Mouse (Mus musculus): Measurements from ENCODE around the gene Dock8. TPM values are rescaled to one million over a fixed set of nuclear protein-coding genes. Genes with fewer than 3 reads are reported as not detected.

Dock8 gene
- polyA plus RNA-seq, 2 experiments: 4.8 to 8.3 TPM

GRCm38 (mm10) chr19:25133959-25134358 is 134.6 kb downstream of the Dock8 start:
- H3K4me1 ChIP-seq (ENCODE audit: control insufficient read depth, insufficient read depth, low read length): no peaks in the 10 kb centered on the region
- DNase-seq (ENCODE audit: low spot score) (no peak), ATAC-seq (ENCODE audit: low FRiP score, low read depth) (no peak)
- H3K9me3 ChIP-seq (ENCODE audit: control insufficient read depth, low read length): no peaks in the 10 kb centered on the region
- no peak overlapping the region for H3K9ac ChIP-seq (ENCODE audit: low read depth, low read length, severe bottlenecking)
- H3K27ac ChIP-seq (replicated peaks; ENCODE audit: low read depth, low read length): no peak overlapping the region
- no peak for TF ChIP-seq POLR2A (IDR thresholded peaks at IDR 0.05; ENCODE audit: borderline replicate concordance, extremely low read depth, insufficient read depth, insufficient read length)
- H3K27me3 ChIP-seq (ENCODE audit: control insufficient read depth, insufficient read depth, low read length): no peaks in the 10 kb centered on the region
- no peak overlapping the region for H3K4me3 ChIP-seq (replicated peaks; ENCODE audit: low read length)
- no peak overlapping the region for H3K4me2 ChIP-seq (replicated peaks; ENCODE audit: low read depth, low read length, severe bottlenecking)
- H3K36me3 ChIP-seq (ENCODE audit: control insufficient read depth, insufficient read depth, low read length): no peaks in the 10 kb centered on the region
- WGBS: 76% methylated on average over 2 of the region's 2 CpGs

GRCm38 (mm10) chr19:25136171-25136570 is 136.8 kb downstream of the Dock8 start:
- H3K9ac ChIP-seq (ENCODE audit: low read depth, low read length, severe bottlenecking): no peak overlapping the region
- 77% methylated on average over 1 of the region's 1 CpGs for WGBS
- ATAC-seq (ENCODE audit: low FRiP score, low read depth): no peak
- H3K9me3 ChIP-seq (ENCODE audit: control insufficient read depth, low read length): no peaks in the 10 kb centered on the region
- H3K4me3 ChIP-seq (replicated peaks; ENCODE audit: low read length): no peak overlapping the region
- no peaks in the 10 kb centered on the region for H3K36me3 ChIP-seq (ENCODE audit: control insufficient read depth, insufficient read depth, low read length)
- H3K4me2 ChIP-seq (replicated peaks; ENCODE audit: low read depth, low read length, severe bottlenecking): no peak overlapping the region
- H3K4me1 ChIP-seq (ENCODE audit: control insufficient read depth, insufficient read depth, low read length): no peaks in the 10 kb centered on the region
- TF ChIP-seq POLR2A (IDR thresholded peaks at IDR 0.05; ENCODE audit: borderline replicate concordance, extremely low read depth, insufficient read depth, insufficient read length): no peak
- no peak for DNase-seq (ENCODE audit: low spot score)
- no peaks in the 10 kb centered on the region for H3K27me3 ChIP-seq (ENCODE audit: control insufficient read depth, insufficient read depth, low read length)
- H3K27ac ChIP-seq (replicated peaks; ENCODE audit: low read depth, low read length): no peak overlapping the region

- Histone ChIP-seq H3K36me3 (ENCODE audit: control insufficient read depth, insufficient read depth, low read length) (no peaks in the 10 kb centered on the region), H3K4me1 (ENCODE audit: control insufficient read depth, insufficient read depth, low read length) (no peaks in the 10 kb centered on the region), H3K9ac (ENCODE audit: low read depth, low read length, severe bottlenecking) (no peak overlapping the region), H3K27ac (replicated peaks; ENCODE audit: low read depth, low read length) (no peak overlapping the region), H3K27me3 (ENCODE audit: control insufficient read depth, insufficient read depth, low read length) (no peaks in the 10 kb centered on the region), H3K4me2 (replicated peaks; ENCODE audit: low read depth, low read length, severe bottlenecking) (no peak overlapping the region), H3K9me3 (ENCODE audit: control insufficient read depth, low read length) (no peaks in the 10 kb centered on the region), H3K4me3 (replicated peaks; ENCODE audit: low read length) (no peak overlapping the region)
- WGBS: 66% methylated on average over 16 of the region's 16 CpGs
- no peak for DNase-seq (ENCODE audit: low spot score)
- no peak for TF ChIP-seq POLR2A (IDR thresholded peaks at IDR 0.05; ENCODE audit: borderline replicate concordance, extremely low read depth, insufficient read depth, insufficient read length)
- ATAC-seq (ENCODE audit: low FRiP score, low read depth): no peak
Measured at GRCm38 (mm10) chr19:25137907-25138820, 138.8 kb downstream of the Dock8 start.

- Histone ChIP-seq H3K9ac (ENCODE audit: low read depth, low read length, severe bottlenecking) (no peak overlapping the region), H3K4me3 (replicated peaks; ENCODE audit: low read length) (no peak overlapping the region), H3K9me3 (ENCODE audit: control insufficient read depth, low read length) (no peaks in the 10 kb centered on the region), H3K4me2 (replicated peaks; ENCODE audit: low read depth, low read length, severe bottlenecking) (no peak overlapping the region), H3K36me3 (ENCODE audit: control insufficient read depth, insufficient read depth, low read length) (no peaks in the 10 kb centered on the region), H3K4me1 (ENCODE audit: control insufficient read depth, insufficient read depth, low read length) (no peaks in the 10 kb centered on the region), H3K27ac (replicated peaks; ENCODE audit: low read depth, low read length) (no peak overlapping the region), H3K27me3 (ENCODE audit: control insufficient read depth, insufficient read depth, low read length) (no peaks in the 10 kb centered on the region)
- no peak for DNase-seq (ENCODE audit: low spot score)
- WGBS: 49% methylated on average over 17 of the region's 17 CpGs
- ATAC-seq (ENCODE audit: low FRiP score, low read depth): no peak
- TF ChIP-seq POLR2A (IDR thresholded peaks at IDR 0.05; ENCODE audit: borderline replicate concordance, extremely low read depth, insufficient read depth, insufficient read length): no peak
Measured at GRCm38 (mm10) chr19:25144110-25145028, 145.0 kb downstream of the Dock8 start.

- Histone ChIP-seq H3K27ac (replicated peaks; ENCODE audit: low read depth, low read length) (no peak overlapping the region), H3K4me2 (replicated peaks; ENCODE audit: low read depth, low read length, severe bottlenecking) (no peak overlapping the region), H3K36me3 (ENCODE audit: control insufficient read depth, insufficient read depth, low read length) (no peaks in the 10 kb centered on the region), H3K4me1 (ENCODE audit: control insufficient read depth, insufficient read depth, low read length) (no peaks in the 10 kb centered on the region), H3K9me3 (ENCODE audit: control insufficient read depth, low read length) (no peaks in the 10 kb centered on the region), H3K27me3 (ENCODE audit: control insufficient read depth, insufficient read depth, low read length) (no peaks in the 10 kb centered on the region), H3K9ac (ENCODE audit: low read depth, low read length, severe bottlenecking) (no peak overlapping the region), H3K4me3 (replicated peaks; ENCODE audit: low read length) (no peak overlapping the region)
- DNase-seq (ENCODE audit: low spot score) (no peak), ATAC-seq (ENCODE audit: low FRiP score, low read depth) (no peak)
- no peak for TF ChIP-seq POLR2A (IDR thresholded peaks at IDR 0.05; ENCODE audit: borderline replicate concordance, extremely low read depth, insufficient read depth, insufficient read length)
- 52% methylated on average over 5 of the region's 5 CpGs for WGBS
Measured at GRCm38 (mm10) chr19:25145116-25145515, 145.8 kb downstream of the Dock8 start.
